Mouse (Mus musculus): ENCODE data around the gene Szrd1. TPM values are rescaled to one million over a fixed set of nuclear protein-coding genes. Genes with fewer than 3 reads are reported as not detected.
A peak's percentile ranks its signal among the peaks of the same experiment; 100 is the strongest.

The Szrd1 gene
- polyA plus RNA-seq, 1 experiment from 2014 or later: 24.0 TPM

DNA sequence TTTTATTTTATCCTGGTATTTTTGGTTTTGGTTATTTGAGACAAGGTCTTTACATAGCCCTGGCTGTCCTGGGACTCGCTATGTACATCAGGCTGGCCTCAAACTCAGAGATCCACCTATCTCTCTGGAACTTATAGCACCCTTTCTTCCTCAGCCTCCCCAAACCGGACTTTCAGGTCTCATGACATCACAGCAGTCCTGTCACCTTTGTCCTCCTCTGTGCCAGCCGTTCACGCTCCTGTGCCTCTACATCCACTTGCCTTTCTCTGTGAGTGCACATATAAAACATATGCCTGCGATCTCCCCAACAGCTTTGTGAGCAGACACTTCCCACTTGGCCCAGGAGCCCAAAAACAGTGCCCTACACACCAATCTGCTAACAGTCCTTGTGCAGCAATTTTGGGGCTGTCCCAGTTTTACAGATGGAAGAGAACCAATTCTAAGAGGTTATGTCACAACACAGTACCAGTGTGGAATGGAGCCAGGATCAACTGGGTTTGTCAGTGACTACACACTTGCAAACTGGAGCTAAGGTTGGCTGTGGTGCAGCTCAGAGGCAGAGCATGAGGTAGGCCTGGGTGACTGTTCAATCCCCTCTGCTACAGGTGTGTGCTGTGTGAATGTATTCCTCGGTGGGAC lies 8.8 kb downstream of the Szrd1 start:
- Histone ChIP-seq H3K4me2 (ENCODE audit: low read length) (no peak overlapping the region), H3K4me3 (ENCODE audit: control insufficient read depth in 1 of 2, insufficient read depth in 1 of 2, low read depth in 1 of 2, low read length in 2 of 2) (no peak overlapping the region), H3K36me3 (ENCODE audit: control insufficient read depth, insufficient read depth, low read length) (peaks cover 5% of the 10 kb centered on the region), H3K27me3 (ENCODE audit: control insufficient read depth, insufficient read depth, low read length) (no peaks in the 10 kb centered on the region), H3K9ac (ENCODE audit: low read length) (no peak overlapping the region), H3K4me1 (ENCODE audit: control insufficient read depth in 2 of 2, insufficient read depth in 2 of 2, low read length in 2 of 2) (peaks cover 33 to 45% of the 10 kb centered on the region in 2 experiments), H3K9me3 (ENCODE audit: control insufficient read depth, low read length) (no peaks in the 10 kb centered on the region), H3K27ac (replicated peaks in 1 of 2; ENCODE audit: control insufficient read depth in 1 of 2, insufficient read depth in 1 of 2, low read depth in 2 of 2, low read length in 2 of 2) (peak overlapping the region; percentile 42 to 56; a peak in 2 of 4 replicates)
- ATAC-seq (ENCODE audit: insufficient number of reproducible peaks, insufficient read depth, low FRiP score, low read depth): no peak
- WGBS: 83% methylated on average over 6 of the region's 6 CpGs

DNA sequence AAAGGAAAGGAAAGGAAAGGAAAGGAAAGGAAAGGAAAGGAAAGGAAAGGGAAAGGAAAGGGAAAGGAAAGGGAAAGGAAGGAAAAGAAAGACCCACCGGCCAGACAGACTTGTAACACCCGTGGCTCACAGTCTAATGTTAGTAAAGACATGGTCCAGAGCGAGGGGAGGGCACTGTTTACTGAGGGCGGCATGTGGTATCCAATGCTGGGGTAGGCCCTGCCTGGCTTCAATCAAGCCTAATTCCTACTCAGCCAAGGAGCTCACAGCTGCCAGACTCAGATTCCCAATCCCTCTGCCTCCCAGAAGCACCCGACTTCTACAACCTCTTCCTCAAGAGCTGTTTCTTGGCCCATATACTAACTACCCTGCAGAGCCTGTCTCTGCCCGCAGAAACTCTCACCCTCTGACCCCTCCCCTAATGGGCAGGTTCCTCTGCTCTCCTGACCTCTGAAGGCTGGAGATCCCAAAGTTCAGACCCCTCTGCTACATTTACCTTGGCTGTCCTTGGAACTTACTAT lies 10.3 kb downstream of the Szrd1 start:
- Histone ChIP-seq H3K27ac (replicated peaks in 1 of 2; ENCODE audit: control insufficient read depth in 1 of 2, insufficient read depth in 1 of 2, low read depth in 2 of 2, low read length in 2 of 2) (no peak overlapping the region), H3K9me3 (ENCODE audit: control insufficient read depth, low read length) (no peaks in the 10 kb centered on the region), H3K4me3 (ENCODE audit: control insufficient read depth in 1 of 2, insufficient read depth in 1 of 2, low read depth in 1 of 2, low read length in 2 of 2) (no peak overlapping the region), H3K36me3 (ENCODE audit: control insufficient read depth, insufficient read depth, low read length) (peaks cover 5% of the 10 kb centered on the region), H3K4me1 (ENCODE audit: control insufficient read depth in 2 of 2, insufficient read depth in 2 of 2, low read length in 2 of 2) (peaks cover 23 to 34% of the 10 kb centered on the region in 2 experiments), H3K4me2 (ENCODE audit: low read length) (no peak overlapping the region), H3K9ac (ENCODE audit: low read length) (no peak overlapping the region), H3K27me3 (ENCODE audit: control insufficient read depth, insufficient read depth, low read length) (no peaks in the 10 kb centered on the region)
- WGBS: 65% methylated on average over 5 of the region's 6 CpGs
- no peak for ATAC-seq (ENCODE audit: insufficient number of reproducible peaks, insufficient read depth, low FRiP score, low read depth)

DNA sequence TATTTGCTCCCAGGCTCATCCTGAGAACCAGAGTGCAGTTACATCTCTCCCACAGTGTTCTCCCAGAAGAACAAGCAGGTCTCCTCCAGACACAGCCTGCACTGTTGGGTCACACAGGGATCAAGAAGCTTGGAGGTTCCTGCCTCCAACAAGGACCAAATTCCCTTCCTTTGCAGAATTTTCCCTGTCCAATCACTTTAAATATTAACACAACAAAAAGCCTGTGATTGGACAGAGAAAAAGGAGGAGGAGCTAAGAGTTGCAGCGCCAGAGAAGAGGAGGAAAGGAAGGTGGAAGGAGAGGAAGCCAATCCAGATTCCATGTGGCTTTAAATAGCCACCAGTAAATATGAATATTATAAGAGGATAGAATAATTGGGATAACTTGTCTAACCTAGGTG lies 16.5 kb downstream of the Szrd1 start:
- WGBS: 21% methylated on average over 1 of the region's 1 CpGs
- Histone ChIP-seq H3K27ac (replicated peaks in 1 of 2; ENCODE audit: control insufficient read depth in 1 of 2, insufficient read depth in 1 of 2, low read depth in 2 of 2, low read length in 2 of 2) (0 out of 4 replicates have a peak overlapping the region, but pooled peaks of 1 of the 2 experiments have one; percentile 11), H3K4me1 (ENCODE audit: control insufficient read depth in 2 of 2, insufficient read depth in 2 of 2, low read length in 2 of 2) (peaks cover 8 to 37% of the 10 kb centered on the region in 2 experiments; a peak in 3 of 4 replicates)

DNA sequence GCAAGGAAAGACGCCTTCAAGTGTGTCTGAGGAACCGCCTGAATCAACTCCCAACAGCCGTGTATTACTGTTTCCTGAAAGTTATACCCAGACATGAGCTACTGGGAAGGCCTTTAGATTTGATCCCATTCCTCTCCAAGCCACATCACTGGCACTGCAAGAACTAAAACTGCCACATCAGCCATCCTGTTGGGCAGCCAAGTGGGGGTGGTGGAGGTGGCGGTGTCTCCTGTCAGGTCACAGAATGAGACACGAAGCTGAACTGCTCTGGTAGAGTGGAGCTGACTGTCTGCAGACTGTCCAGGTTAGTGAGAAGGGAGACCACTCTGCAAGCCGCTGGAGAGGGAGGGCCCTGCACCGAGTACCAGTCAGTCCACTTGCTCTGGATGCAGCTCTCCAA lies 16.9 kb downstream of the Szrd1 start:
- no peaks in the 10 kb centered on the region for H3K27me3 ChIP-seq (ENCODE audit: control insufficient read depth, insufficient read depth, low read length)
- ATAC-seq (ENCODE audit: insufficient number of reproducible peaks, insufficient read depth, low FRiP score, low read depth): no peak
- H3K9ac ChIP-seq (ENCODE audit: low read length): no peak overlapping the region
- peaks cover 18% of the 10 kb centered on the region for H3K36me3 ChIP-seq (ENCODE audit: control insufficient read depth, insufficient read depth, low read length)
- 0 out of 4 replicates have a peak overlapping the region, but pooled peaks of 1 of the 2 experiments have one; percentile 11 for H3K27ac ChIP-seq (replicated peaks in 1 of 2; ENCODE audit: control insufficient read depth in 1 of 2, insufficient read depth in 1 of 2, low read depth in 2 of 2, low read length in 2 of 2)
- WGBS: 75% methylated on average over 7 of the region's 7 CpGs
- no peak overlapping the region for H3K4me2 ChIP-seq (ENCODE audit: low read length)
- no peaks in the 10 kb centered on the region for H3K9me3 ChIP-seq (ENCODE audit: control insufficient read depth, low read length)
- H3K4me3 ChIP-seq (ENCODE audit: control insufficient read depth in 1 of 2, insufficient read depth in 1 of 2, low read depth in 1 of 2, low read length in 2 of 2): no peak overlapping the region
- H3K4me1 ChIP-seq (ENCODE audit: control insufficient read depth in 2 of 2, insufficient read depth in 2 of 2, low read length in 2 of 2): peaks cover 8 to 37% of the 10 kb centered on the region in 2 experiments; a peak in 3 of 4 replicates

More for the DNA sequence above, 16.5 kb downstream of the Szrd1 start:
- no peak overlapping the region for H3K4me2 ChIP-seq (ENCODE audit: low read length)
- H3K9ac ChIP-seq (ENCODE audit: low read length): no peak overlapping the region
- no peaks in the 10 kb centered on the region for H3K9me3 ChIP-seq (ENCODE audit: control insufficient read depth, low read length)
- H3K4me3 ChIP-seq (ENCODE audit: control insufficient read depth in 1 of 2, insufficient read depth in 1 of 2, low read depth in 1 of 2, low read length in 2 of 2): no peak overlapping the region
- peaks cover 14% of the 10 kb centered on the region for H3K36me3 ChIP-seq (ENCODE audit: control insufficient read depth, insufficient read depth, low read length)
- no peaks in the 10 kb centered on the region for H3K27me3 ChIP-seq (ENCODE audit: control insufficient read depth, insufficient read depth, low read length)
- no peak for ATAC-seq (ENCODE audit: insufficient number of reproducible peaks, insufficient read depth, low FRiP score, low read depth)

DNA sequence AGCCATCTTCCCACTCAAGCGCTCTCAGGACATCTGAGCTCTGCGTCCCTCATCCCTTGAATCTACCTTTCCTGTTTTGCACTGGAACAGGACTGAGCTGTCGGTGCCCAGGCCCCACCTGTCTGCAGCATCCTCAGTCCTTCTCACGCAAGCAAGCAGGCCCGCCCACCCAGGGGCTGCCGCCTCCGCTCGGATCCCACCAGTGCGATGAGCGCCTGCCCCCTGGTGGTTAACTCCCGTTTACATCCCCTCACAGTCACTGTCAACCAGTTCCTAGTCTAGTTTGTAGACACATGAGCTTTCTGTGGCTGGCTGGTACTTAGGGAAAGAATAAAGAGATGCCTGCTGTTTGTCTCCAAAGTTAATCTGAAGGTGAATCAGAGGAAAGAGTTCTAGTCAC lies 18.9 kb downstream of the Szrd1 start:
- H3K4me1 ChIP-seq (ENCODE audit: control insufficient read depth in 2 of 2, insufficient read depth in 2 of 2, low read length in 2 of 2): peaks cover 8 to 37% of the 10 kb centered on the region in 2 experiments; a peak in 3 of 4 replicates
- H3K9me3 ChIP-seq (ENCODE audit: control insufficient read depth, low read length): no peaks in the 10 kb centered on the region
- H3K4me3 ChIP-seq (ENCODE audit: control insufficient read depth in 1 of 2, insufficient read depth in 1 of 2, low read depth in 1 of 2, low read length in 2 of 2): no peak overlapping the region
- ATAC-seq (ENCODE audit: insufficient number of reproducible peaks, insufficient read depth, low FRiP score, low read depth): no peak
- H3K27me3 ChIP-seq (ENCODE audit: control insufficient read depth, insufficient read depth, low read length): no peaks in the 10 kb centered on the region
- H3K4me2 ChIP-seq (ENCODE audit: low read length): no peak overlapping the region
- no peak overlapping the region for H3K9ac ChIP-seq (ENCODE audit: low read length)
- peaks cover 32% of the 10 kb centered on the region for H3K36me3 ChIP-seq (ENCODE audit: control insufficient read depth, insufficient read depth, low read length)
- no peak overlapping the region for H3K27ac ChIP-seq (replicated peaks in 1 of 2; ENCODE audit: control insufficient read depth in 1 of 2, insufficient read depth in 1 of 2, low read depth in 2 of 2, low read length in 2 of 2)
- WGBS: 27% methylated on average over 11 of the region's 11 CpGs

DNA sequence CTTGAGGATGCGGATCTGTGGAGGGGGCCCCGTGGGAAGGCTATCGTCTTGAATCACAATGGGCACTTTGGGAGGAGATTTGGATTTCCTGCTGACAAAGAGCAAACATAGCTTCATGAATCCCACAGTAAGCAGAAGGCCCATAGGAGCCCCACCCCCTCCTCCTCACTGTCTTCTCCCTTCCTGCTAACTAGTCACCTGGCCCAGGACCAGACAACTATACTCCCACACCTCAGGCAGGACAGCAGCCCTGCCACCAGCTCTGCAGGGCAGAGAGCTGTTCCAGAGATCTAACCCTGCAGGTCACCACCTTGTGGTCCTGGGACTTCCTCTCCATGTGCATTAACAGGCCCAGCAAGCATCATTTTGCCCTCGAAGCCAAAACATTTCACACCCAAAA lies 20.9 kb downstream of the Szrd1 start:
- no peak for ATAC-seq (ENCODE audit: insufficient number of reproducible peaks, insufficient read depth, low FRiP score, low read depth)
- Histone ChIP-seq H3K9me3 (ENCODE audit: control insufficient read depth, low read length) (no peaks in the 10 kb centered on the region), H3K27me3 (ENCODE audit: control insufficient read depth, insufficient read depth, low read length) (no peaks in the 10 kb centered on the region), H3K9ac (ENCODE audit: low read length) (no peak overlapping the region), H3K36me3 (ENCODE audit: control insufficient read depth, insufficient read depth, low read length) (peaks cover 49% of the 10 kb centered on the region), H3K4me3 (ENCODE audit: control insufficient read depth in 1 of 2, insufficient read depth in 1 of 2, low read depth in 1 of 2, low read length in 2 of 2) (no peak overlapping the region), H3K27ac (replicated peaks in 1 of 2; ENCODE audit: control insufficient read depth in 1 of 2, insufficient read depth in 1 of 2, low read depth in 2 of 2, low read length in 2 of 2) (no peak overlapping the region), H3K4me2 (ENCODE audit: low read length) (no peak overlapping the region), H3K4me1 (ENCODE audit: control insufficient read depth in 2 of 2, insufficient read depth in 2 of 2, low read length in 2 of 2) (peaks cover 5 to 30% of the 10 kb centered on the region in 2 experiments; a peak in 3 of 4 replicates)
- WGBS: 61% methylated on average over 4 of the region's 4 CpGs

DNA sequence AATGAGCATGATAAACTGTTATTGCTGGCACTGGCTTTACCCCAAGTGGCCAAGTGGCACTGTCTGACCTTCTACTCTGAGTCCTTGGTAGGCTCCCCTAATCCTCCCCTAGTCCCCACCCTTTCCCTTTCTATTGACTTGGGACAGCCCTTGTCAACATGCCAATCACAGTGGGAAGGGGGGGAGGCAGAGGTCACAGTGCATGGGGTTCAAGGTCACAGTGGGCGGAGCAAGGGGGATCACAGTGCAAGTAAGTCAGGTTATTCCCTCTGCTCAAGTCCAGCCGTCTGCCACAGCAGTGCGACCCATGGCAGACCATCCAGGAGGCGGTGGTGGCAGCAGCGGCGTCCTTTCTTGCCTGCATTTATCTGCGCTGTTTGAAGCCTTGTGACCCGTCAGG lies 24.2 kb downstream of the Szrd1 start:
- Histone ChIP-seq H3K27ac (replicated peaks in 1 of 2; ENCODE audit: control insufficient read depth in 1 of 2, insufficient read depth in 1 of 2, low read depth in 2 of 2, low read length in 2 of 2) (no peak overlapping the region), H3K36me3 (ENCODE audit: control insufficient read depth, insufficient read depth, low read length) (peaks cover 80% of the 10 kb centered on the region), H3K27me3 (ENCODE audit: control insufficient read depth, insufficient read depth, low read length) (no peaks in the 10 kb centered on the region), H3K4me1 (ENCODE audit: control insufficient read depth in 2 of 2, insufficient read depth in 2 of 2, low read length in 2 of 2) (peaks cover 4 to 13% of the 10 kb centered on the region in 2 experiments; a peak in 1 of 4 replicates), H3K9ac (ENCODE audit: low read length) (0 out of 2 replicates have a peak overlapping the region, but pooled peaks have one; percentile 16), H3K4me2 (ENCODE audit: low read length) (no peak overlapping the region), H3K4me3 (ENCODE audit: control insufficient read depth in 1 of 2, insufficient read depth in 1 of 2, low read depth in 1 of 2, low read length in 2 of 2) (no peak overlapping the region), H3K9me3 (ENCODE audit: control insufficient read depth, low read length) (peaks cover 2% of the 10 kb centered on the region; the same call in 1 of the 2 replicates)
- WGBS: 71% methylated on average over 8 of the region's 8 CpGs
- ATAC-seq (ENCODE audit: insufficient number of reproducible peaks, insufficient read depth, low FRiP score, low read depth): no peak

Measured in heart, embryonic 14.5 days (tissue).